Mouse (Mus musculus) heart, adult 2 months (tissue): ENCODE measurements around the gene Rap1b.

ENCODE experiments used
- CTCF ChIP-seq: fragments of 200-600 bp; IDR thresholded peaks from 2 replicates; pipeline ENCODE4 v1.8.1; 2022; ENCODE audit warnings: antibody characterized with exemption, mild to moderate bottlenecking, moderate library complexity
- POLR2A ChIP-seq: fragments of 200-500 bp; IDR thresholded peaks from 2 replicates; pipeline ENCODE4 v1.6.1; 2011; ENCODE audit warnings: mild to moderate bottlenecking, low read depth, low read length, control low read depth; ENCODE audit not compliant: insufficient read depth

- TF ChIP-seq POLR2A (no peak), CTCF (no peak)
These were observed 26.6 kb upstream of the Rap1b start for GRCm38 (mm10) chr10:117872468-117872867.
